Mouse (Mus musculus): ENCODE measurements around the gene Kif16b.

Kif16b gene

DNA sequence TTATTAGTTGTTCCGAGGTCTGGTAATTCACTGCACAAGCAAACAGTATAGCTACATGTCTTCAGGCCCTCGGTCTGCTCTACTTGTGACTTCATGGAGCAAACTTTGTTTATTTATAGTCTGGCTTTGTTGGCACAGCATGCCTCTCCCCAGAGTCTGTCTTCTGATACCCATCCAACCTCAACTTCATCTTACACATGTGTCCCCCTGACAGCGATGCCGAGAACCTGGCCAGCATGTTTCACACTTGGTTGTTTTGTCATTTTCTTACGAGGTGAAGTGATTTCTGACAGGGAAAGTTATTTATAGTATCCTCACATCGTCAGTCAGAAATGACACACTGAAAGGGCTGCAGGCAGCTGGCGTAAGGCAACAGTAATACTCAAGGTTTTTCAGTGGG is 249.7 kb downstream of the Kif16b start:
- no peak for DNase-seq (ENCODE audit: low spot score in 2 of 2)

DNA sequence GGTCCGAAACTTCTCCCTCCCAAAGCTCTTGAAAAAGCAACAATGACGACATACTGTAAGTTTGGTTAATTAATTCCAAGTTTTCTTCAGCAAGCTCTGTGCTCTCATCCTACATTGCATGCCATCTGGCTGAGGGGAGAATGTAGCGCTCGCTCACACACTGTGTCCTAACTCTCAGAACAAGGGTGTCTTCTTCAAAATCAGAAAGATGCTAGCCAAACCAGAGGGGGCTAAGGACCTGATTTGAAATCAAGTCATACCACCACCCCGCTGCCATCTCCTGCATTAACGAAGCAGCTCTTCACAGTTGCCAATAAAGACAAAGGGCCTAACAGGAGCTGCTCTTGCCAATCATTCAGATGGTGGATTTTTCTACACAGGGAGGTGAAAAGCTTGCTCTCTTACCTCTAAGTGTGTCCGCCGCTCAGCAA is 253.3 kb downstream of the Kif16b start:
- DNase-seq (ENCODE audit: low spot score in 2 of 2) = no peak

DNA sequence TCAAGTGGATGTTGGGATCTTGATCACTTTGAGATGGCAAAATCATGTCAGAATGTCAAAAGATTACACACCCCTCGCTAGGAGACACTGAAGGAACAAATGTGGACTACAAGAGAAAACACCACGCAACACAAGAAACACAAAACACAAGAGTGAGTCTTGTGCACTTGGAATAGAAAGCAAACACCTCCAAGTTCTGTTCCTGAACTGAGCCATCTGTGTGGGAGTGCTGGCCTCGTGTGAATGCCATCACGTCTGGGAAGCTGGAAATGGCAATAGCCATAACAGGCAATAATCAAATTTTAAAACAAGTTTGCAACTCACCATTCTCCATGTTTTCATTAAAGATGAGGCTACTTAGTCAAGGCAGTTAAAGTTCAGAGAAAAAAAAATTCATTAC is 254.5 kb downstream of the Kif16b start:
- DNase-seq (ENCODE audit: low spot score in 2 of 2) = no peak

DNA sequence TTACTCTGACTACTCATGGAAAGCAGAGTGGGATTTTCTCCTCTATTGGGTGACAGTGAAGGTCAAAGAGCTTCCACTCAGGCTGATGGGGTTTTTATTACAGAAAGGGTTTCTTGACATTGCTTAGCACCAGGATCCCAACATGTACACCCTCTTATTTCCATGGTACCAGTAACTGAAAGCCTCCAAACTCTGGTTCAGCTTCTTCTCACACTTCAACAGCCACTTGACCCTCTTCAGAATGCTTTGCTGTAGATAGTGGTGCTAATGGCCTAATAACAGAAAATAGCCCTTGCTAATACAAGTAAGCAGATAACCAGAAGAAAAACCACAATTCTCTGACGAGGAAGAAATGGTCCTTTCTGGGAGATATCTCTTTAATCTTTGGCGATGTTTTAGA is 259.6 kb downstream of the Kif16b start:
- no peak for DNase-seq (ENCODE audit: low spot score in 2 of 2)

DNA sequence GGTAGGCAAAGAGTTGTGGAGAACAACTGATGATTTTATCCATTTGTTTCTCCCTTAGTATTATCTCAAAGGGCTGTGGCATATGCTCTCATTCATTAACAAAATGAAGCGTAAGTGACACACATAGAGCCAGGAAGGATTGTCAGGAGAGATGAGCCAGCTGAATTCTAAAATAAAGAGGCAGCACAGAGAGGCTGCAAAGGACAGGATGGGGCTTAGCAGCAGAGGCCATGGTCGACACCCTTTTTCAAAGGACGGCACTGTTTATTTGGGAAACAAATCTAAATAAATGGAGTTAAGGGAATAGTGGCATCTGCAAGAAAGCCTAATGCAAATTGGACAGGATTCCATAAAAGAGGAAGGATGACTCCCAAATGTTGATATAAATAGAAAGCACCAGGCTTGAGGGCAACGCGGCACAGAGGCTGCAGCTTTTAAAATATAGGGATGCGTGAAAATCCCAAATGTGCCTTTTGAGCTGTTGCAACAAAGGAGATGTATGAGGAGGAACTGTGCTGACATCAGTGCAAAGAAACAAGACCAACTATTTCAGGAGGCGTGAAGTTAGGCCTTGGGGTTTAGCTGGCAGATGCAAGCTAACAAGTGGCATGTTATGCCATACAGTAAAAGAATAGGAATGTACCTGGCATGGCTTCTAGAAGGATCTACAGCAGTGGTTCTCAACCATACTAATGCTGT is 265.6 kb downstream of the Kif16b start:
- DNase-seq (ENCODE audit: low spot score in 2 of 2) = no peak

DNA sequence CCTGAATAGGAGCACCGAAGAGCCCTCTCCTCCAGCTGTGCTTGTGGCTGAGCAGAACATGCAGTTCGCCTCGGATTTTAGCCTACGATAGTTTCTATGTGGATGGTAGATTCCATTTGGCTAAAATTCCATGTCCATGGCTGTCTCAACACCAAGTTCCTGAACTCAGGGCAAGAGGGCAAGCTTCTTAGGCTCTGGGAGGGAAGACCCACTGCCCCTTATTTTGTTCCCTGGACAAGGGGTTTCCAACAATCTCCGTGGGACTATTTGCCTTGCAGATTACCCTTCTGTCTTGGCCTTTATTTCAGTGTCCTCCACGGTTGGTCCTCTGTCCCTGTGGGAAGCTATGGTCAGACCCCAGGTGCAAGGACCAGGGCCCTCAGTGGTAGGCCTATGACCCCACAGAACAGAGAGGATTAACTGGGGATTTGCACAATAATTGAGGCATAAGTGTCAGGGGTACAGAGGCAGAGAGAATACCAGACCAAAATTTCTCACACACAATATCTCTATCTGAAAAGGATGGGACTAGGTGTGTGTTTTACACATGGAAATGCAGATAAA is 267.3 kb downstream of the Kif16b start:
- DNase-seq (ENCODE audit: low spot score in 2 of 2) = no peak

DNA sequence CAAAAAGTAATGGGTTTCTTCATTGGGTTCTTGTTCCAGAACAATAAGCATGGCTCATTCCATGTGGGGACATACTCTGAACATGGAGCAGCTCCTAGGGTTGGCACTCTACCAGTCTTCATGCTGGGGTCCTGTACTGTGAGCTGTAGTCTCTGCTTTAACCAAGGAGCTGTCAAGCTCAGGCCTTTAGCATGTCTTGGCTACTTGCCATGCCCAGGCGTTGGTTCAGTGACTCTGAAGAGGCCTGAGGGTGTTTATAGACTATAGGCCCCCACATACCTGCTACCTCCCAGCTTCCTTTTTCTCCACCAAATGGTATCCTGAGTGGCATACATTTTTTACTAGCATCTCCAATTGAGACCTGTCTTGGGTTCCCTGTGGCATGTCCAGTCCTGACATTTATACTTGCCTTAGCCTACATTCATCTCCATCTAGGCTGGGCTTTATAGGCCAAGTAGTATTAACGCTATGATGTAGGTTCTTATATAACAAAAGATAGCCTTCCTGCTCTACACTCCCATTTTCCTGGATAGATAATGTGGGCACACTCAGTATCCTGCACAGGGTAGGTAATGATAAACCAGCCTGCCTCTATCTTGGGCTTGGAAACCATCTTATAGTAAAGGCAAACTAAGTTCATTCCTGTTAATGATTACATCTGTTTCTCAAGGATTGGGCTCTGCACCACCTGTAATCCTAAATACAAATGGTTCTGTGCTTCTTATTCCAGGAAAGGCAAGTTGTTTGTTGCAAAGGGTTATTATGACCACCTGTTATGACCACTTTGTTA is 271.6 kb downstream of the Kif16b start:
- no peak for DNase-seq (ENCODE audit: low spot score in 2 of 2)

GRCm38 (mm10) chr2:142625756-142626155 is 275.6 kb downstream of the Kif16b start:
- DNase-seq (ENCODE audit: low spot score in 2 of 2) = no peak

- no peak for DNase-seq (ENCODE audit: low spot score in 2 of 2)
Measured at GRCm38 (mm10) chr2:142625101-142625500, 276.2 kb downstream of the Kif16b start.

- DNase-seq (ENCODE audit: low spot score in 2 of 2) = no peak
Measured at GRCm38 (mm10) chr2:142624254-142624653, 277.1 kb downstream of the Kif16b start.

- no peak for DNase-seq (ENCODE audit: low spot score in 2 of 2)
Measured at GRCm38 (mm10) chr2:142621152-142621551, 280.2 kb downstream of the Kif16b start.

DNA sequence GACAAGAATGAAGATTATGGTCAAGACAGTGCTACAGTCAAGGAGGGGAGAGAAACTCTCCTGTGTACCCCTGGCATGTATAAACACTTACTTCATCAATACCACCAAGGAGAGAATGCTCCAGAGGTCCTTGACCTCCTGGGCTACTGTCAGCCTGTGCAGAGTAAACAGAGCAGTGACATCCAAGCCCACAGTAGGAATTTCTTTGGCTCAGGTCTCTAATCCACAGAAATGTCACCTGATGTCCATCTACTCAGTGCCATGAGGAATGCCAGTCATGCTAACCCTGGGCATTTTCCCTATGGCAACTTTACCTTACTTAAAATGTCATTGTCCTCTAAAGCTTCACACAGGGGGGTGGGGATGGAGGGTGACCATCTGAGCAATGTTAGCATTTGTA is 281.4 kb downstream of the Kif16b start:
- DNase-seq (ENCODE audit: low spot score in 2 of 2) = no peak

DNA sequence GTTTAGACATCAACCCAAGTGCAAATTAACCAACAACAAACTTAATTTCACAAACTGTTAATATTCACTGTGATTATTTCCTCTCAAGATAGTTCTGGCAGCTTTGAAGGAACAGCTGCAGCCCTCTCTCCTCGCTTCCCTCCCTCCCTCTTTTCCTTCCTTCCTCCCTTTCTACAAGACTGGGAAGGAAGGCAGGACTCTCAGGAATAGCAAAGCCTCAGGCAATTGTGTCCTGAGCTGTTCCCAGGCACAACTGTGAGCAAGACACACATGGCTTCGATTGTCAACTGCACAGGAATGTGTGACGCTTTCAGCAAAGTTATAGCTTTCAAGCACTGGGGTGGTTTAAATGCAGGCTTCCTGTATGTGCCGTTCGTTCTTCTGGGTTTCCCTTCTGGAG is 286.8 kb downstream of the Kif16b start:
- DNase-seq (ENCODE audit: low spot score in 2 of 2) = no peak

- DNase-seq (ENCODE audit: low spot score in 2 of 2) = no peak
Measured at GRCm38 (mm10) chr2:142612359-142612953, 288.9 kb downstream of the Kif16b start.

DNA sequence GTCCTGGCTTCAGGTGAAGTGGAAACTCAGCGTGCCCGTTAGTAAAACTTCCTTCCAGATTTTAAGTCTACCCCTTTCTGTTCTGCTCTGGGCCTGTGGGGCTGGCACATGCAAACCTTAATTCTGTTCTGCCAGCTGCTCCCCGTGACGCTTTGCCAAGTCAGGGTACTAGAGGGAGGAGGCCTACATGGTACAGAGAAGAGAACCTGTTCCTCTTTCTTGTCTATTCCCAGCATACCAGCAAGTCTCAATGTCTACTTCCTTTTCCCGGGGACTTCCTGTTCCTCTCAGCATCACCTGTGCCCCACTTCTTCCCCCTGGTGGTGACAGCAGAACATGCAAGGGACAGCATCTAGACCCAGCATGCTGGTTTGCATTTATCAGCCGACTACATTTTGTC is 290.2 kb downstream of the Kif16b start:
- DNase-seq (ENCODE audit: low spot score in 2 of 2) = peak in 1 of 2 experiments; percentile 6

- DNase-seq (ENCODE audit: low spot score in 2 of 2) = no peak
Measured at GRCm38 (mm10) chr2:142610206-142610605, 291.1 kb downstream of the Kif16b start.

DNA sequence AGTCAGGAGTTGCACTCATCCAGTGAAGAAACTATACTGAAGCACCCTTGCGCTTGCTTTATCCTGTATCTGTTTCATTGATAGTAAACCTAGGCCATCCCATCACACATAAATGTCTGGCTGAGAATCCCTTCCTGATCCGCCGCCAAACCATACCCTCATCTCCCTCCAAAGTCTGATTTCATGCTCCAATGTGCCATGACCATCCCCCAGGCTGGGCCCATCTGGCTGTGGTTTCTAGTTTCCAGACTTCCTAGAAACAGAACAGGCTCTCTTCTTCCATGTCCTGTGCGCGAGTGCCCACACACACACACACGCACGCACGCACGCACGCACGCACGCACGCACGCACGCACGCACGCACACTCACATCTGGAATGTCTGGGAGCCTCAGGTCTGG is 292.6 kb downstream of the Kif16b start:
- no peak for DNase-seq (ENCODE audit: low spot score in 2 of 2)

- no peak for DNase-seq (ENCODE audit: low spot score in 2 of 2)
Measured at GRCm38 (mm10) chr2:142604762-142605161, 296.6 kb downstream of the Kif16b start.

DNA sequence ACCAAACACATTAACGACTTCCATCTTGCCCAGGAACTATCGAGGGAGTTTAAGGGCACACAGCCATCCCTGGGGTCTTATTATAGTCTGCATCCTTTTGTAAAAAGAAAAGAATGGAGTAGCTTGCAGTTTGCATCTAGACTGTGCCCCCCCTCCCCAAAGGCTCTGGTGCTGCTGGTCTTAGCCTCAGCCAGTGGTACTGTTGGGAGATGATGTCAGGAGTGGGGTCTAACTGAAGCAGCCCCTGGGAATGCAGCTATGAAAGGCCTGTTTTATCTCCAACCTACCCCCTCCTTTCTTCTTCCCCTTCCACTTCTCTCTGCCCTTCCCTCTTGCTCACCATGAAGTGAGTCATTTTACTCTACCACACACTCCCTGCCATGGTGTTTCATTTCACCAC is 298.1 kb downstream of the Kif16b start:
- DNase-seq (ENCODE audit: low spot score in 2 of 2) = no peak

DNA sequence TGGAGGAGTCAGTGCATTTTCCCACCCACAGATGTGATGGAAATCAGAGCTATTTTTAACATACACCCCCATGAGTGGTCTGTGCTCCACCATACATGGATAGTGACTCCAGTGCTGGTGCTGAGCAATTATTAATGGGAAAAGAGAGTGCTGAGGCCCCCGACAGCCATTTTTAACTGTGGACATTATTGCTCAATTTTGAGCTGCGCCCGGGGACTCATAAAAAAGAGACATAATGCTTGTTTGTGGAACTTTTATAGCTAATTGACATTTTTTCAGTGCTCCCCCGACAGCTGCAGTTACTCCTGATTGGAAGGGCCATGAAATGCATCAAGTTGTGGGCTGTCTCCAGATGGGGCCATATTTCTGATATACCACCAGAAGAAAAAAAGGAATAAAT is 302.1 kb downstream of the Kif16b start:
- no peak for DNase-seq (ENCODE audit: low spot score in 2 of 2)

GRCm38 (mm10) chr2:142596176-142597170 is 304.9 kb downstream of the Kif16b start:
- no peak for DNase-seq (ENCODE audit: low spot score in 2 of 2)

Data from urinary bladder, postnatal 36 days (tissue).